In the genomic region with DNA sequence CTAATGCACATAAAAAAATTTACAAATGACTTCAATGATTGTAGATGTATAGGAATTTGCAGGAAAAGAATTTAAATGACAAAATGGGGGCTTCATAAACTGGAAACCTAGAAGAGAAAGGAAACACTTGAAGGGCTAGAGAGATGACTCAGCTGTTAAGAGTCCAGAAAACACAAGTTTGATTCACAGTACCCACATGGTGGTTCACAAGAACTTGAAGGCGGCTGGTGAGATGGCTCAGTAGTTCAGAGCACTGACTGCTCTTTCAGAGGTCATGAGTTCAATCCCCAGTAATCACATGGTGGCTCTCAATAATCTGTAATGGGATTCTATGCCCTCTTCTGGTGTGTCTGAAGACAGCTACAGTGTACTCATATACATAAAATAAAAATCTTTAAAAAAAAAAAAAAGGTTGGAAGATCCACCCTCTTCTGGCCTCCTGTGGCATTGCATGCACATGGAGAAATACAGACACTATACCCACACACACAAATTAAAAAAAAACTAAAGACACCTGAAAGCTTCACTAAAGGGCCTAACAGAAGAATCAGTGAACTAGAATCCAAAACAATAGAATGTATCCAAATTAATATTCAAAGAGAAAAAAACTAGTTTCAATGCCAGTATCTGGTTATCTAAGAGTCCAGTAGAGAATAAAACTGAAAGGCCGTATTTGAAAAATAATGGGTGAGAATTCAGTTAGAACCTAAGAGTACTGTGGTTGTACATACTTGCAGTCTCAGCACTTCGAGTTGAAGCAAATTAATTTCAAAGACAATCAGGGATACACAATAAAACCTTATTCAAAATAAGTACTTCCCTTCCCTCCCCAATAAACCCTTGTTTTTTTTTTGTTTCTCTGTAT, we compare ENCODE assay signal across 1 mouse cellular context.
A peak's percentile ranks its signal among the peaks of the same experiment; 100 is the strongest.
TF ChIP-seq lines count a peak whose summit lies in the region.

No protein-coding gene starts in this region.

TF ChIP-seq in CH12.LX, 34 proteins besides CTCF, POLR2A, EP300 and RAD21 (continued from another document):
- TF ChIP-seq HCFC1 (IDR thresholded peaks at IDR 0.05; ENCODE audit: low read depth, low read length), result no peak
- TF ChIP-seq ZNF384 (IDR thresholded peaks at IDR 0.05; ENCODE audit: low read depth, low read length), result peak; percentile 88
- TF ChIP-seq NRF1 (IDR thresholded peaks at IDR 0.05; ENCODE audit: low read depth, low read length), result no peak
- no peak for TF ChIP-seq SMC3 (IDR thresholded peaks at IDR 0.05; ENCODE audit: low read depth, low read length)
- TF ChIP-seq ELF1 (IDR thresholded peaks at IDR 0.05; ENCODE audit: low read depth, low read length), result no peak
- no peak for TF ChIP-seq CHD1 (IDR thresholded peaks at IDR 0.05; ENCODE audit: low read depth, low read length)
- no peak for TF ChIP-seq IRF4 (IDR thresholded peaks at IDR 0.05; ENCODE audit: low read depth, low read length)
- no peak for TF ChIP-seq KAT2A (IDR thresholded peaks at IDR 0.05; ENCODE audit: insufficient replicate concordance, low read length)
- no peak for TF ChIP-seq MAZ (IDR thresholded peaks at IDR 0.05; ENCODE audit: low read depth, low read length)
- no peak for TF ChIP-seq USF1 (IDR thresholded peaks at IDR 0.05; ENCODE audit: low read depth, low read length)
- peak; percentile 60; the same call in 1 of the 2 replicates for TF ChIP-seq MAFK (IDR thresholded peaks at IDR 0.05; ENCODE audit: insufficient replicate concordance, low read length)
- TF ChIP-seq PAX5 (IDR thresholded peaks at IDR 0.05; ENCODE audit: low read length), result no peak
- no peak for TF ChIP-seq ETS1 (conservative IDR thresholded peaks at IDR 0.05; ENCODE audit: low read depth, low read length)
- TF ChIP-seq CHD2 (IDR thresholded peaks at IDR 0.05; ENCODE audit: low read length), result no peak
- no peak for TF ChIP-seq MXI1 (IDR thresholded peaks at IDR 0.05; ENCODE audit: low read depth, low read length)
- TF ChIP-seq NELFE (IDR thresholded peaks at IDR 0.05; ENCODE audit: low read depth, low read length), result no peak
- no peak for TF ChIP-seq MYC (IDR thresholded peaks at IDR 0.05; ENCODE audit: low read depth, low read length)
- no peak for TF ChIP-seq MAX (IDR thresholded peaks at IDR 0.05; ENCODE audit: low read length)
- TF ChIP-seq E2F4 (IDR thresholded peaks at IDR 0.05; ENCODE audit: insufficient replicate concordance, low read depth, low read length), result no peak
- TF ChIP-seq TBP (conservative IDR thresholded peaks at IDR 0.05; ENCODE audit: low read depth, low read length), result no peak
TF ChIP-seq in CH12.LX: peak in this region for 3.
